30 mouse cellular contexts compared by ENCODE assay signal in the genomic region with DNA sequence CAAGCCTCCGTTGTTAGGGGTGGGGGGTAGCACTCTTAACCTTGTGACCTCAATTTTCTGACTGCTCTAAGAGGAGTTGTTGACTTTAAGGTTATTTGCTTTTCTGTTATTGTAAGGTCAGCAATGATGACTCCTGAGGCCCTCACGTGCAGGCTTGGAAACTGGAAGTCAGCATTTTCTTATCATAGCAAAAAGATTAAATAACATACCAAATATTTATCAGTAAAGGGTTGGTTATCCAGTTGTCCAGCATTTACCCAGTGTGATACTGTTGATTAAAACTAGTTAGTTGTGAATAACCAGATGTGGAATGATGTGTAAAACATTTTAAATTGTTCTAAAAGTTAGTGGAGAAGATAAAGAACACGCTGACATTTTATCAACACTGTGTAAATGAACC.
"Had no signal": no experiment of that assay in that cellular context is flagged by ENCODE, and none has a peak within 500 bp of the region (broad histone marks: within the 10 kb centered on the region; RNA-seq: fewer than 3 reads in every experiment).

No protein-coding gene starts in this region.

- ATAC-seq: liver, postnatal 0 days; lung, postnatal 0 days; midbrain, embryonic 15.5 days; midbrain, embryonic 16.5 days had no signal

- H3K4me3 ChIP-seq: left cerebral cortex, adult 2 months; limb, embryonic 10.5 days; limb, embryonic 12.5 days; limb, embryonic 13.5 days; limb, embryonic 15.5 days; liver, embryonic 13.5 days; liver, embryonic 15.5 days; lung, embryonic 15.5 days; megakaryocyte, embryonic 14.5 days; midbrain, embryonic 10.5 days; midbrain, embryonic 12.5 days; midbrain, embryonic 15.5 days; myocyte; neural tube, embryonic 12.5 days had no signal

- H3K27me3 ChIP-seq: limb, embryonic 12.5 days; limb, embryonic 13.5 days; limb, embryonic 15.5 days; liver, embryonic 13.5 days; liver, embryonic 15.5 days; megakaryocyte, embryonic 14.5 days; midbrain, embryonic 12.5 days; midbrain, embryonic 15.5 days; neural tube, embryonic 12.5 days had no signal

- H3K9ac ChIP-seq: limb, embryonic 12.5 days; limb, embryonic 13.5 days; limb, embryonic 15.5 days; liver, embryonic 13.5 days; liver, embryonic 14.5 days; liver, embryonic 15.5 days; liver, postnatal 0 days; lung, embryonic 14.5 days; lung, embryonic 15.5 days; midbrain, embryonic 12.5 days; midbrain, embryonic 15.5 days; neural tube, embryonic 12.5 days had no signal

- H3K36me3 ChIP-seq: limb, embryonic 10.5 days; limb, embryonic 12.5 days; limb, embryonic 13.5 days; limb, embryonic 15.5 days; liver, embryonic 13.5 days; liver, embryonic 15.5 days; lung, embryonic 15.5 days; midbrain, embryonic 10.5 days; midbrain, embryonic 12.5 days; midbrain, embryonic 15.5 days; neural tube, embryonic 12.5 days had no signal

- H3K4me1 ChIP-seq: limb, embryonic 10.5 days; limb, embryonic 12.5 days; limb, embryonic 13.5 days; limb, embryonic 15.5 days; lung, embryonic 15.5 days; megakaryocyte, embryonic 14.5 days; midbrain, embryonic 10.5 days; midbrain, embryonic 12.5 days; midbrain, embryonic 15.5 days; neural tube, embryonic 12.5 days had no signal

- H3K4me2 ChIP-seq: limb, embryonic 12.5 days; limb, embryonic 13.5 days; limb, embryonic 15.5 days; liver, embryonic 13.5 days; liver, embryonic 15.5 days; lung, embryonic 14.5 days; lung, embryonic 15.5 days; midbrain, embryonic 11.5 days; midbrain, embryonic 12.5 days; midbrain, embryonic 15.5 days; neural tube, embryonic 12.5 days had no signal

- H3K27ac ChIP-seq: left cerebral cortex, adult 2 months; limb, embryonic 10.5 days; limb, embryonic 12.5 days; limb, embryonic 13.5 days; limb, embryonic 15.5 days; liver, embryonic 13.5 days; liver, embryonic 14.5 days; liver, embryonic 15.5 days; lung, embryonic 15.5 days; macrophage; midbrain, embryonic 10.5 days; midbrain, embryonic 12.5 days; midbrain, embryonic 15.5 days; neural tube, embryonic 12.5 days had no signal

- H3K9me3 ChIP-seq: limb, embryonic 10.5 days; limb, embryonic 12.5 days; limb, embryonic 13.5 days; limb, embryonic 15.5 days; liver, embryonic 13.5 days; liver, embryonic 15.5 days; lung, embryonic 15.5 days; megakaryocyte, embryonic 14.5 days; midbrain, embryonic 10.5 days; midbrain, embryonic 12.5 days; midbrain, embryonic 15.5 days; neural tube, embryonic 12.5 days had no signal

- DNase-seq: layer of hippocampus, postnatal 36 days; liver; liver, embryonic 13.5 days; liver, postnatal 0 days; lung, adult 18-20 months; lung, adult 2 months; lung, embryonic 14.5 days; lung, postnatal 10 days; lung, postnatal 14 days; lung, postnatal 36 days; lung, postnatal 4 days; midbrain, embryonic 14.5 days had no signal
